Mouse (Mus musculus) midbrain, postnatal 0 days (tissue): ENCODE measurements around the gene Cacng8. TPM values are rescaled to one million over a fixed set of nuclear protein-coding genes. Genes with fewer than 3 reads are reported as not detected.
A peak's percentile ranks its signal among the peaks of the same experiment; 100 is the strongest.

ENCODE experiments used
- ATAC-seq: fragments of 200-750 bp; cut with Nextera tagmentation; 2 replicates; pipeline ENCODE4 v1.8.0; 2017; ENCODE audit warnings: moderate number of reproducible peaks, mild to moderate bottlenecking, moderate TSS enrichment, moderate library complexity; ENCODE audit not compliant: low FRiP score
- DNase-seq: peaks from one replicate; pipeline ENCODE4 v3.0.0-alpha.2; 2015; ENCODE audit warnings: low spot score
- H3K27ac ChIP-seq: fragments of 300-500 bp; sonication (generic); 2 replicates; pipeline ENCODE4 v1.5.1; 2014; ENCODE audit warnings: low read depth, mild to moderate bottlenecking, low read length, mixed read lengths
- H3K27me3 ChIP-seq: fragments of 300-500 bp; sonication (generic); 2 replicates; pipeline ENCODE4 v1.6.1; 2014; ENCODE audit warnings: low read length, control low read depth, mixed read lengths; ENCODE audit not compliant: insufficient read depth
- H3K36me3 ChIP-seq: fragments of 300-500 bp; sonication (generic); 2 replicates; pipeline ENCODE4 v1.6.1; 2014; ENCODE audit warnings: low read length, control low read depth, mixed read lengths; ENCODE audit not compliant: insufficient read depth
- H3K4me1 ChIP-seq: fragments of 300-500 bp; sonication (generic); 2 replicates; pipeline ENCODE4 v1.6.1; 2014; ENCODE audit warnings: mild to moderate bottlenecking, control low read depth, antibody characterized with exemption, low read length, mixed read lengths; ENCODE audit not compliant: insufficient read depth
- H3K4me2 ChIP-seq: fragments of 300-500 bp; sonication (generic); 2 replicates; pipeline ENCODE4 v1.6.1; 2014; ENCODE audit warnings: low read depth, mild to moderate bottlenecking, low read length, mixed read lengths; ENCODE audit not compliant: poor library complexity, severe bottlenecking
- H3K4me3 ChIP-seq: fragments of 300-500 bp; sonication (generic); 2 replicates; pipeline ENCODE4 v1.5.1; 2014; ENCODE audit warnings: low read depth, mild to moderate bottlenecking, low read length, moderate library complexity
- H3K9ac ChIP-seq: fragments of 300-500 bp; sonication (generic); replicated peaks from 2 replicates; pipeline ENCODE4 v1.6.1; 2014; ENCODE audit warnings: mild to moderate bottlenecking, low read length, moderate library complexity, mixed read lengths; ENCODE audit not compliant: poor library complexity, severe bottlenecking
- H3K9me3 ChIP-seq: fragments of 300-500 bp; sonication (generic); 2 replicates; pipeline ENCODE4 v1.6.1; 2016; ENCODE audit warnings: low read length, control low read depth
- CTCF ChIP-seq: IDR thresholded peaks from 2 replicates; pipeline ENCODE4 v1.5.1; 2016; ENCODE audit warnings: antibody characterized with exemption, mild to moderate bottlenecking
- WGBS: fragments of 180-500 bp; shearing (Covaris S2); extraction: QIAGEN DNeasy Blood & Tissue Kit; methylation state at CpG from one replicate; pipeline ENCODE4 v1.1.7; 2014; 5-methylcytosine and 5-hydroxymethylcytosine counted together
- polyA plus RNA-seq: library from polyadenylated mRNA; unstranded; fragments of >200 nt; fragmentation: Nextera tagmentation; extraction: Ambion mirVana; gene quantifications from 2 replicates; pipeline ENCODE4 v1.2.1, GENCODE M21; 2015
- total RNA-seq: library from RNA; depleted of rRNA; stranded (reverse); fragments of >200 nt; gene quantifications from 2 replicates; pipeline ENCODE4 v1.2.3, GENCODE M21; 2014; rRNA removed

Cacng8 gene
- 44.0 and 59.0 TPM in 2 replicates for total RNA-seq
- polyA plus RNA-seq = 20.8 and 21.4 TPM in 2 replicates

DNA sequence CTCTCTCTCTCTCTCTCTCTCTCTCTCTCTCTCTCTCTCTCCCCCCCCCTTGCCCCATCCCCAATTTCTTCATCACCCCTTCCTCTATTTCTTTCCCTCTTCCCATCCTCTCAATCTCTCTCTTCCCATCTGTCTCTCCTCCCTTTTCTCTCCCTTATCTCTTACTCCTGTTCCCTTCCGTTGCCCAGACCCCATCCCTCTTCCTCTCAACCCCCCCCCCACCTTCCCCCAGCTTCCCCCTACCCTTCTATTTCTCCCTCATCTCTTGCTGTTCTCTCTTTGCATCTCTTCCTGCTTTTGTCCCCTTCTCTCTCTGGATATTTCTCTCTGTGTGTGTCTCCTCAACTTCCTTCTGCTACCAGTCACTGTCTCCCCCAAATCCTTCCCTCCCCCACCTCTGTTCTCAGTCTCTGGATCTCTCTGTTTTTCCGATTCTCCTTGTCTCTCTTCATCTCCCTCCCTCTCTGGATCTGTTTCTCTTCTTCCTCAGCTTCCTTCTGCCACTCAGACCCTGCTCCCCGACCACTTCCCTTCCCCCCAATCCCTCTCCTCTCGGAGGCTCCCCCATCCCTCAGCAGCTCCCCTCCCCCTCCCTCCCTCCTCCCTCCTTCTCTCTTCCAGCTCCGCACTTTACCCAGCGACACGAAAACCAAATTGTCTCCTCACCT lies at the start of gene Cacng8:
Gene Cacng8 (plus strand): TSS at position 271 of the 668 bp plus-strand sequence.
- peak within 1 kb of the TSS; percentile 70 for H3K9ac ChIP-seq
- H3K27ac ChIP-seq = peak within 1 kb of the TSS; percentile 57
- H3K4me3 ChIP-seq = peak within 1 kb of the TSS; percentile 54
- H3K27me3 ChIP-seq = no peaks in the 10 kb centered on the region
- DNase-seq (peak; percentile 53), ATAC-seq (peak; percentile 36)
- no peak for TF ChIP-seq CTCF
- peaks cover 11% of the 10 kb centered on the region; the same call in 1 of the 2 replicates for H3K4me1 ChIP-seq
- peaks cover 2% of the 10 kb centered on the region; the same call in 1 of the 2 replicates for H3K36me3 ChIP-seq
- no peaks in the 10 kb centered on the region for H3K9me3 ChIP-seq
- 0% methylated on average over 7 of the region's 7 CpGs for WGBS
- H3K4me2 ChIP-seq = peak within 1 kb of the TSS; percentile 82

- no peak for ATAC-seq
- no peaks in the 10 kb centered on the region for H3K4me1 ChIP-seq
- no peaks in the 10 kb centered on the region for H3K9me3 ChIP-seq
- H3K36me3 ChIP-seq = peaks cover 27% of the 10 kb centered on the region
- no peak overlapping the region for H3K4me2 ChIP-seq
- no peak overlapping the region for H3K4me3 ChIP-seq
- DNase-seq = no peak
- 93% methylated on average over 3 of the region's 3 CpGs for WGBS
- H3K27me3 ChIP-seq = no peaks in the 10 kb centered on the region
- H3K27ac ChIP-seq = no peak overlapping the region
- no peak overlapping the region for H3K9ac ChIP-seq
- TF ChIP-seq CTCF = no peak
Observed at GRCm38 (mm10) chr7:3343861-3344260, 46.6 kb upstream of the Cacng8 start.

DNA sequence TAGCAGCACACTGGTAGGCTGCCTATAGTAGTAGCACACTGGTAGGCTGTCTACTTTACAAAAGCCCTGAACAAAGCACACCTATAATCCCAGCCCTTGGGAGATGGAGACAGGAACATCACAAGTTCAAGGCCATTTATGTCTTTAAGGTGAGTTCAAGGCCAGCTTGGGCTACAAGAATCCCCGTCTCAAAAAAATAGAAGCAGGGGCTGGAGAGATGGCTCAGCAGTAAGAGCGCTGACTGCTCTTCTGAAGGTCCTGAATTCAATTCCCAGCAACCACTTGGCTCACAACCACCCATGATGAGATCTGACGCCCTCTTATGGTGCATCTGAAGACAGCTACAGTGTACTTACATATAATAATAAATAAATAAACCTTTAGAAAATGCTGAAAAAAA lies 45.2 kb upstream of the Cacng8 start:
- Histone ChIP-seq H3K4me2 (no peak overlapping the region), H3K36me3 (peaks cover 31% of the 10 kb centered on the region), H3K9ac (no peak overlapping the region), H3K4me1 (no peaks in the 10 kb centered on the region), H3K27ac (no peak overlapping the region), H3K4me3 (no peak overlapping the region), H3K9me3 (no peaks in the 10 kb centered on the region), H3K27me3 (no peaks in the 10 kb centered on the region)
- DNase-seq (no peak), ATAC-seq (no peak)
- WGBS = 91% methylated on average over 3 of the region's 3 CpGs
- TF ChIP-seq CTCF = no peak

- H3K4me2 ChIP-seq = no peak overlapping the region
- H3K9me3 ChIP-seq = no peaks in the 10 kb centered on the region
- H3K9ac ChIP-seq = no peak overlapping the region
- peaks cover 22% of the 10 kb centered on the region for H3K36me3 ChIP-seq
- H3K27ac ChIP-seq = no peak overlapping the region
- no peak for ATAC-seq
- TF ChIP-seq CTCF = no peak
- no peaks in the 10 kb centered on the region for H3K27me3 ChIP-seq
- H3K4me1 ChIP-seq = no peaks in the 10 kb centered on the region
- 27% methylated on average over 20 of the region's 20 CpGs for WGBS
- no peak for DNase-seq
- no peak overlapping the region for H3K4me3 ChIP-seq
Observed at GRCm38 (mm10) chr7:3347366-3348287, 42.9 kb upstream of the Cacng8 start.

GRCm38 (mm10) chr7:3348326-3348725 lies 42.2 kb upstream of the Cacng8 start:
- Histone ChIP-seq H3K27ac (no peak overlapping the region), H3K9ac (no peak overlapping the region), H3K36me3 (peaks cover 22% of the 10 kb centered on the region), H3K4me3 (no peak overlapping the region), H3K27me3 (no peaks in the 10 kb centered on the region), H3K4me2 (no peak overlapping the region), H3K4me1 (no peaks in the 10 kb centered on the region), H3K9me3 (no peaks in the 10 kb centered on the region)
- TF ChIP-seq CTCF = no peak
- no peak for DNase-seq
- ATAC-seq = no peak
- 51% methylated on average over 5 of the region's 5 CpGs for WGBS

GRCm38 (mm10) chr7:3349775-3350174 lies 40.7 kb upstream of the Cacng8 start:
- no peaks in the 10 kb centered on the region for H3K4me1 ChIP-seq
- H3K9me3 ChIP-seq = no peaks in the 10 kb centered on the region
- H3K27ac ChIP-seq = no peak overlapping the region
- ATAC-seq (no peak), DNase-seq (no peak)
- no peaks in the 10 kb centered on the region for H3K27me3 ChIP-seq
- peaks cover 22% of the 10 kb centered on the region for H3K36me3 ChIP-seq
- no peak overlapping the region for H3K4me2 ChIP-seq
- TF ChIP-seq CTCF = no peak
- H3K9ac ChIP-seq = no peak overlapping the region
- no peak overlapping the region for H3K4me3 ChIP-seq
- 92% methylated on average over 9 of the region's 9 CpGs for WGBS
